Mouse (Mus musculus) heart, adult 2 months (tissue): ENCODE measurements around the gene Trappc11. TPM values are rescaled to one million over a fixed set of nuclear protein-coding genes. Genes with fewer than 3 reads are reported as not detected.
"Not testable (repeated sequence)": the region's sequence is repeated elsewhere in the genome, so short reads cannot be mapped to it uniquely, and the experiment has no call there.

Experiments used
- DNase-seq, 2 experiments: peaks; one replicate each; pipeline ENCODE4 v3.0.0; 2021
- H3K27ac ChIP-seq: fragments of 200-600 bp; 2 replicates; pipeline ENCODE4 v1.8.1; 2022
- H3K27me3 ChIP-seq: fragments of 200-500 bp; 2 replicates; pipeline ENCODE4 v1.6.1; 2012; ENCODE audit warnings: mild to moderate bottlenecking, low read length, inconsistent platforms, mixed read lengths; ENCODE audit not compliant: control insufficient read depth, insufficient read depth
- H3K36me3 ChIP-seq: fragments of 200-500 bp; 2 replicates; pipeline ENCODE4 v1.6.1; 2012; ENCODE audit warnings: low read length, inconsistent platforms; ENCODE audit not compliant: control insufficient read depth, insufficient read depth
- H3K4me1 ChIP-seq: fragments of 200-500 bp; 2 replicates; pipeline ENCODE4 v1.6.1; 2011; ENCODE audit warnings: low read length; ENCODE audit not compliant: control insufficient read depth, insufficient read depth
- H3K4me3 ChIP-seq: fragments of 200-600 bp; 2 replicates; pipeline ENCODE4 v1.8.1; 2022
- H3K79me2 ChIP-seq: fragments of 200-500 bp; replicated peaks from 2 replicates; pipeline ENCODE4 v1.6.1; 2012; ENCODE audit warnings: mild to moderate bottlenecking, inconsistent platforms, low read length, moderate library complexity, mixed read lengths; ENCODE audit not compliant: control insufficient read depth, insufficient read depth
- H3K9ac ChIP-seq: fragments of 200-500 bp; 2 replicates; pipeline ENCODE4 v1.6.1; 2012; ENCODE audit warnings: low read depth, mild to moderate bottlenecking, control low read depth, inconsistent platforms, low read length, mixed read lengths
- CTCF ChIP-seq: fragments of 200-600 bp; IDR thresholded peaks from 2 replicates; pipeline ENCODE4 v1.8.1; 2022; ENCODE audit warnings: antibody characterized with exemption, mild to moderate bottlenecking, moderate library complexity
- EP300 ChIP-seq: fragments of 200-500 bp; IDR thresholded peaks from 2 replicates; pipeline ENCODE4 v1.6.1; 2011; ENCODE audit warnings: low read depth, low read length, control low read depth; ENCODE audit not compliant: insufficient read depth
- POLR2A ChIP-seq: fragments of 200-500 bp; IDR thresholded peaks from 2 replicates; pipeline ENCODE4 v1.6.1; 2011; ENCODE audit warnings: mild to moderate bottlenecking, low read depth, low read length, control low read depth; ENCODE audit not compliant: insufficient read depth
- WGBS: fragments of 180-500 bp; shearing (Covaris S2); methylation state at CpG from one replicate; pipeline ENCODE4 v1.1.7; 2018; 5-methylcytosine and 5-hydroxymethylcytosine counted together
- intact Hi-C: fragments of 180-260 bp; cut with DNase I; formaldehyde crosslinking; loops from one replicate; pipeline ENCODE4 v1.15.1; 2025
- polyA plus RNA-seq: library from polyadenylated mRNA; depleted of rRNA; stranded (reverse); fragments of >200 nt; gene quantifications from 2 replicates; pipeline ENCODE4 v1.2.3, GENCODE M21; 2012
- total RNA-seq, 2 experiments: library from RNA; stranded (reverse); gene quantifications; 2 replicates each; pipeline ENCODE4 v1.2.3; 2021

Gene Trappc11
- total and polyA plus RNA-seq, 3 experiments, result 11.7 to 20.3 (median 19.2) TPM

- 84% methylated on average over 12 of the region's 12 CpGs for WGBS
- no peak for DNase-seq
- Histone ChIP-seq H3K79me2 (no peaks in the 10 kb centered on the region), H3K4me1 (no peaks in the 10 kb centered on the region), H3K36me3 (no peaks in the 10 kb centered on the region), H3K9ac (no peak overlapping the region), H3K27ac (no peak overlapping the region), H3K4me3 (no peak overlapping the region), H3K27me3 (no peaks in the 10 kb centered on the region; the same call in 1 of the 2 replicates)
- no peak for TF ChIP-seq POLR2A
- no peak for TF ChIP-seq CTCF
- TF ChIP-seq EP300, result no peak
- intact Hi-C loops, result no loop called here
These were observed 50.8 kb downstream of the Trappc11 start for GRCm38 (mm10) chr8:47482354-47483071.

GRCm38 (mm10) chr8:47480039-47480438, 53.2 kb downstream of the Trappc11 start:
- DNase-seq, result no peak
- Histone ChIP-seq H3K79me2 (no peaks in the 10 kb centered on the region), H3K36me3 (no peaks in the 10 kb centered on the region), H3K9ac (no peak overlapping the region), H3K4me1 (no peaks in the 10 kb centered on the region), H3K4me3 (no peak overlapping the region), H3K27me3 (no peaks in the 10 kb centered on the region), H3K27ac (no peak overlapping the region)
- TF ChIP-seq EP300, result no peak
- no peak for TF ChIP-seq CTCF
- TF ChIP-seq POLR2A, result no peak
- intact Hi-C loops, result no loop called here
- 66% methylated on average over 7 of the region's 7 CpGs for WGBS

- DNase-seq, result peak; percentile 56 to 68
These were observed 71.6 kb downstream of the Trappc11 start for GRCm38 (mm10) chr8:47461650-47462049.

GRCm38 (mm10) chr8:47459216-47459749, 74.0 kb downstream of the Trappc11 start:
- H3K4me3 ChIP-seq, result no peak overlapping the region
- H3K27ac ChIP-seq, result no peak overlapping the region
- H3K27me3 ChIP-seq, result no peaks in the 10 kb centered on the region
- peaks cover 2% of the 10 kb centered on the region; the same call in 1 of the 2 replicates for H3K36me3 ChIP-seq
- TF ChIP-seq POLR2A (no peak), CTCF (no peak), EP300 (no peak)
- H3K79me2 ChIP-seq, result no peaks in the 10 kb centered on the region
- peaks cover 1% of the 10 kb centered on the region; the same call in 1 of the 2 replicates for H3K4me1 ChIP-seq
- WGBS, result 59% methylated on average over 6 of the region's 6 CpGs
- intact Hi-C loops, result no loop called here
- no peak overlapping the region for H3K9ac ChIP-seq
- DNase-seq, result no peak

More at GRCm38 (mm10) chr8:47461650-47462049, 71.6 kb downstream of the Trappc11 start:
- no peak overlapping the region for H3K4me3 ChIP-seq
- peaks cover 2% of the 10 kb centered on the region; the same call in 1 of the 2 replicates for H3K36me3 ChIP-seq
- peaks cover 1% of the 10 kb centered on the region; the same call in 1 of the 2 replicates for H3K4me1 ChIP-seq
- 23% methylated on average over 10 of the region's 10 CpGs for WGBS
- H3K27ac ChIP-seq, result peak overlapping the region; percentile 75
- intact Hi-C loops, result loop anchor here (10.0 kb wide), 1 partner anchor 47 kb away; no protein-coding TSS in a partner anchor
- TF ChIP-seq CTCF (no peak), POLR2A (peak; percentile 51; the same call in 1 of the 2 replicates), EP300 (0 out of 2 replicates have a peak, but pooled peaks have one; percentile 32)
- no peaks in the 10 kb centered on the region for H3K27me3 ChIP-seq
- no peaks in the 10 kb centered on the region for H3K79me2 ChIP-seq
- no peak overlapping the region for H3K9ac ChIP-seq

GRCm38 (mm10) chr8:47458591-47458990, 74.7 kb downstream of the Trappc11 start:
- Histone ChIP-seq H3K4me3 (no peak overlapping the region), H3K36me3 (peaks cover 2% of the 10 kb centered on the region; the same call in 1 of the 2 replicates), H3K4me1 (peaks cover 1% of the 10 kb centered on the region; the same call in 1 of the 2 replicates), H3K79me2 (no peaks in the 10 kb centered on the region), H3K9ac (no peak overlapping the region), H3K27me3 (no peaks in the 10 kb centered on the region), H3K27ac (no peak overlapping the region)
- intact Hi-C loops, result no loop called here
- TF ChIP-seq EP300 (no peak), CTCF (no peak), POLR2A (no peak)
- 93% methylated on average over 10 of the region's 10 CpGs for WGBS
- DNase-seq, result no peak

GRCm38 (mm10) chr8:47449211-47449610, 84.1 kb downstream of the Trappc11 start:
- H3K27me3 ChIP-seq, H3K9ac ChIP-seq, H3K4me3 ChIP-seq, H3K79me2 ChIP-seq, intact Hi-C loops, DNase-seq, H3K36me3 ChIP-seq, H3K4me1 ChIP-seq, H3K27ac ChIP-seq: not testable (repeated sequence)
- TF ChIP-seq EP300, result 0 out of 2 replicates have a peak, but pooled peaks have one; percentile 11
- WGBS, result 66% methylated on average over 2 of the region's 2 CpGs
